Mouse (Mus musculus) forebrain, postnatal 0 days (tissue): ENCODE data around the gene Ulk4. TPM values are rescaled to one million over a fixed set of nuclear protein-coding genes. Genes with fewer than 3 reads are reported as not detected.

Source experiments
- ATAC-seq: fragments of 200-750 bp; cut with Nextera tagmentation; 2 replicates; pipeline ENCODE4 v1.8.0; 2017; ENCODE audit warnings: mild to moderate bottlenecking, moderate library complexity
- DNase-seq: peaks from one replicate; pipeline ENCODE4 v3.0.0-alpha.2; 2015
- H3K27ac ChIP-seq: fragments of 300-500 bp; sonication (generic); 2 replicates; pipeline ENCODE4 v1.5.1; 2014; ENCODE audit warnings: low read depth, mild to moderate bottlenecking, antibody characterized with exemption, low read length, moderate library complexity, mixed read lengths
- H3K27me3 ChIP-seq: fragments of 300-500 bp; sonication (generic); 2 replicates; pipeline ENCODE4 v1.6.1; 2014; ENCODE audit warnings: mild to moderate bottlenecking, low read length, mixed read lengths; ENCODE audit not compliant: insufficient read depth
- H3K36me3 ChIP-seq: fragments of 300-500 bp; sonication (generic); 2 replicates; pipeline ENCODE4 v1.6.1; 2014; ENCODE audit warnings: mild to moderate bottlenecking, moderate library complexity; ENCODE audit not compliant: insufficient read depth
- H3K4me1 ChIP-seq: fragments of 300-500 bp; sonication (generic); 2 replicates; pipeline ENCODE4 v1.6.1; 2014; ENCODE audit warnings: antibody characterized with exemption; ENCODE audit not compliant: insufficient read depth
- H3K4me2 ChIP-seq: fragments of 300-500 bp; sonication (generic); 2 replicates; pipeline ENCODE4 v1.6.1; 2014; ENCODE audit warnings: low read depth, mild to moderate bottlenecking, moderate library complexity
- H3K4me3 ChIP-seq: fragments of 300-500 bp; sonication (generic); 2 replicates; pipeline ENCODE4 v1.5.1; 2014; ENCODE audit warnings: low read depth, low read length, mixed read lengths
- H3K9ac ChIP-seq: fragments of 300-500 bp; sonication (generic); 2 replicates; pipeline ENCODE4 v1.6.1; 2014; ENCODE audit warnings: mild to moderate bottlenecking
- H3K9me3 ChIP-seq: fragments of 300-500 bp; sonication (generic); 2 replicates; pipeline ENCODE4 v1.6.1; 2016; ENCODE audit warnings: low read length
- CTCF ChIP-seq: sonication (generic); IDR thresholded peaks from 2 replicates; pipeline ENCODE4 v1.5.1; 2016; ENCODE audit warnings: antibody characterized with exemption, control low read depth, low read depth
- WGBS: fragments of 180-500 bp; shearing (Covaris S2); extraction: QIAGEN DNeasy Blood & Tissue Kit; methylation state at CpG from one replicate; pipeline ENCODE4 v1.1.7; 2014; 5-methylcytosine and 5-hydroxymethylcytosine counted together
- polyA plus RNA-seq: library from polyadenylated mRNA; unstranded; fragments of >200 nt; fragmentation: Nextera tagmentation; extraction: Ambion mirVana; gene quantifications from 2 replicates; pipeline ENCODE4 v1.2.1, GENCODE M21; 2015
- total RNA-seq: library from RNA; depleted of rRNA; stranded (reverse); fragments of >200 nt; gene quantifications from 2 replicates; pipeline ENCODE4 v1.2.3, GENCODE M21; 2014

Gene Ulk4
- total and polyA plus RNA-seq, 2 experiments from 2014 or later, result 13.3 to 105 TPM

- no peak for DNase-seq
Observed at GRCm38 (mm10) chr9:121254761-121255160, 22.2 kb downstream of the Ulk4 start.

DNA sequence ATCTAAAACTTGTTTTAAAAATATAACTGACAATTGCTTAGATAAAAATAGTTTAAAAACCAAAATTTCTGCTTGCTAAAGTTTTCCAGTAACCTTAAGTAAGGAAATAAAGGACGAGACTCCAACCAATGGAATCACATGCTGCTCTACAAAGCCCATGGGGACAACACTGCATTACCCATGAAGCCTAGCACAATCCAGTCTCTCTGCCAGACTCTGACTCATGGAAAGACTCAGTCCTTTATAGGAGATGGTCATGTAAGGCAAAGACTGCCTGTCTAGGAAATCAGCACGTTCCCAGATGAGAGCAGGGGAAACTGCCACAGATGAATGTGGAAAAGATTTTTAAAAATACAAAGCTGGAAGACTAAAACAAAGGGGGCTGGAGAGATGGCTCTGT lies 23.0 kb downstream of the Ulk4 start:
- Histone ChIP-seq H3K4me1 (no peaks in the 10 kb centered on the region), H3K27ac (no peak overlapping the region), H3K27me3 (no peaks in the 10 kb centered on the region), H3K9ac (no peak overlapping the region), H3K4me2 (no peak overlapping the region), H3K36me3 (peaks cover 23% of the 10 kb centered on the region; the same call in 1 of the 2 replicates), H3K9me3 (no peaks in the 10 kb centered on the region), H3K4me3 (no peak overlapping the region)
- no peak for TF ChIP-seq CTCF
- ATAC-seq (no peak), DNase-seq (no peak)
- WGBS, result 74% methylated on average over 2 of the region's 2 CpGs

More at GRCm38 (mm10) chr9:121254761-121255160, 22.2 kb downstream of the Ulk4 start:
- no peak overlapping the region for H3K27ac ChIP-seq
- WGBS, result 92% methylated on average over 13 of the region's 13 CpGs
- no peak overlapping the region for H3K4me3 ChIP-seq
- H3K36me3 ChIP-seq, result peaks cover 25% of the 10 kb centered on the region; the same call in 1 of the 2 replicates
- H3K27me3 ChIP-seq, result no peaks in the 10 kb centered on the region
- H3K9ac ChIP-seq, result no peak overlapping the region
- no peaks in the 10 kb centered on the region for H3K9me3 ChIP-seq
- no peak for TF ChIP-seq CTCF
- no peaks in the 10 kb centered on the region for H3K4me1 ChIP-seq
- no peak overlapping the region for H3K4me2 ChIP-seq
- ATAC-seq, result no peak

DNA sequence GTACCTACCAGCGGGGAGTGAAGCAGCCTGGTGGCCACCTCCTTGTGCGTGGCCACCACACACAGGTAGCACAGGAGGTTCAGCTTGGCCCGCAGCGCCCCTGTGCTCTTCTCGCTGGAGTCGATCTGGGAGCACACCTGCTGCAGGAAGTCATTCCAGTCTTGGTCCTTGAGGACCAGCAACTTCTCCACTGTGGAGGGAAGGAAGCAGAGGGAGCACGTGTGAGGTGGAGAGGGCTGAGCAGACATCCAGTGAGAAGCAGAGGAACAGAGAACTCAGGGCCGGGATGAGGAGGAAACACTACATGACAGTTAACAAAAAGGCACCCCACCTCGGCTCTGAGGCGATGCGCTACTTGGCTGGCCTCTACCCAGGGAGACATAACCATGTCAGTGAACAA lies 26.1 kb downstream of the Ulk4 start:
- no peak for DNase-seq
- no peaks in the 10 kb centered on the region for H3K4me1 ChIP-seq
- no peak for TF ChIP-seq CTCF
- no peak overlapping the region for H3K9ac ChIP-seq
- no peaks in the 10 kb centered on the region for H3K27me3 ChIP-seq
- peaks cover 22% of the 10 kb centered on the region; the same call in 1 of the 2 replicates for H3K36me3 ChIP-seq
- H3K4me2 ChIP-seq, result no peak overlapping the region
- no peak overlapping the region for H3K4me3 ChIP-seq
- H3K9me3 ChIP-seq, result no peaks in the 10 kb centered on the region
- no peak for ATAC-seq
- H3K27ac ChIP-seq, result no peak overlapping the region
- WGBS, result 92% methylated on average over 11 of the region's 11 CpGs

DNA sequence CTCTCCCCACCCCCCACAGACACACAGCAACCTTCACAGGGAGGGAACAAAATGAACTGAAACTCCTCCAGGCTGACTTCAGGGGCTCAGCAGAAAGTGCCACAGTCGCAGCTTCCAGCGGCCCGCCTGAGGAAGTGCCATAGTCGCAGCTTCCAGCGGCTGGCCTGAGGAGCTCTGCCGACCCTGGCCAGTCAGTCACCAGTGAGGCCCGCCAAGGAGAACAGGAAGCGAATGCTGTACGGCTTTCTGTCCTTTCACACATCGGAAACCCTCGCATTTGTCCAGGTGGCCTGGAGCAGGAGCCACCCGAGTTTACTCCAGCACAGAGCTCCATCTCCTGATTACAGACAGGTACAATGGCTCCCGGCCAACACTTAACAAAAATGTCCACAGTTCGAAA lies 27.2 kb downstream of the Ulk4 start:
- Histone ChIP-seq H3K9me3 (no peaks in the 10 kb centered on the region), H3K9ac (no peak overlapping the region), H3K36me3 (peaks cover 18% of the 10 kb centered on the region; the same call in 1 of the 2 replicates), H3K27me3 (no peaks in the 10 kb centered on the region), H3K4me3 (no peak overlapping the region), H3K27ac (no peak overlapping the region), H3K4me1 (no peaks in the 10 kb centered on the region), H3K4me2 (no peak overlapping the region)
- ATAC-seq, result no peak
- no peak for DNase-seq
- no peak for TF ChIP-seq CTCF
- WGBS, result 66% methylated on average over 14 of the region's 14 CpGs

- Histone ChIP-seq H3K4me1 (no peaks in the 10 kb centered on the region), H3K36me3 (peaks cover 17% of the 10 kb centered on the region; the same call in 1 of the 2 replicates), H3K9ac (no peak overlapping the region), H3K4me3 (no peak overlapping the region), H3K4me2 (no peak overlapping the region), H3K27me3 (no peaks in the 10 kb centered on the region), H3K9me3 (no peaks in the 10 kb centered on the region), H3K27ac (no peak overlapping the region)
- 63% methylated on average over 12 of the region's 12 CpGs for WGBS
- ATAC-seq (peak; percentile 42), DNase-seq (peak; percentile 89)
- peak; percentile 87 for TF ChIP-seq CTCF
Observed at GRCm38 (mm10) chr9:121247956-121248775, 28.8 kb downstream of the Ulk4 start.

DNA sequence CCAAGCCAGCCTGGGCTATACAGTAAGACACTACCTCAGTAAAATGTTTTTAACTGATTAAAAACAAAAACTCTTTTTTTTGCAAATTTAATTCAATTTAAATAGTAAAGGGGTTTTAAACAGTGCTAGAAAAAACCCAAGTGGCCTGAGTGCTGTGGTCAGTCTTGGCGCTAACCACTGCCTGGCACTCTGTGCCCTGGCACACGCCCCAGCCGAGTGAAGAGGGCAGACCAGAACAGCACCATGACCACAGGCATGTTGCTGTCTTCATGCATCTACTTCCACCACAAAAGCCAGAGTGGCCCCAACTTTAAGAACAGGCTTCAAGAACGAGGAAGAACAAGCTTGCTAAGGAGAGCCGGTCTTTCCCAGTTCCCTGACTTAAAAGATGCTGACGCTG lies 29.9 kb downstream of the Ulk4 start:
- TF ChIP-seq CTCF, result no peak
- H3K4me3 ChIP-seq, result no peak overlapping the region
- no peak overlapping the region for H3K4me2 ChIP-seq
- 88% methylated on average over 6 of the region's 6 CpGs for WGBS
- H3K9me3 ChIP-seq, result no peaks in the 10 kb centered on the region
- ATAC-seq, result no peak
- DNase-seq, result no peak
- no peak overlapping the region for H3K27ac ChIP-seq
- peaks cover 12% of the 10 kb centered on the region; the same call in 1 of the 2 replicates for H3K36me3 ChIP-seq
- no peaks in the 10 kb centered on the region for H3K27me3 ChIP-seq
- no peaks in the 10 kb centered on the region for H3K4me1 ChIP-seq
- H3K9ac ChIP-seq, result no peak overlapping the region

GRCm38 (mm10) chr9:121242331-121242730 lies 34.7 kb downstream of the Ulk4 start:
- H3K27ac ChIP-seq, result no peak overlapping the region
- H3K27me3 ChIP-seq, result no peaks in the 10 kb centered on the region
- DNase-seq (no peak), ATAC-seq (no peak)
- no peaks in the 10 kb centered on the region for H3K4me1 ChIP-seq
- H3K4me3 ChIP-seq, result no peak overlapping the region
- no peak overlapping the region for H3K9ac ChIP-seq
- H3K9me3 ChIP-seq, result no peaks in the 10 kb centered on the region
- no peak for TF ChIP-seq CTCF
- WGBS, result 88% methylated on average over 6 of the region's 6 CpGs
- no peaks in the 10 kb centered on the region for H3K36me3 ChIP-seq
- H3K4me2 ChIP-seq, result no peak overlapping the region
